Mouse (Mus musculus): ENCODE data around the gene 4933405L10Rik.

DNA sequence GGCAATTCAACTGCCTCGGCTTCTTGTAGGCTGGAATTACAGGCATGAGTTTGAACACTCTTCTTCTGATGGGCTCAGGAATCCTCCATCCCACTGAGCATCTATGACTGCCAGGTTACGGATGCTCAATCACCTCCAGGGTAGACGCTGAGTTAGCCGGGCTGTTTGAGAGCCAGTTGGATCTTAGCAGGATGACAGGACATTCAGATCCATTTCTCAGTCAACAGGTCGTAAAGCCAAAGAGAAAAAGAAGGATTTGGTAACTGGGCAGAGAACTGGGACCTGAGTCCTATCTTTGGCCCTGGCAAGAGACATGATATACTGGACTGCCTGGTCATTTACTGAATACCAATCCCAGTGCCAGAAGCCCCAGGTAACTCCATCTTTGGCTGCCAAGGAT is 31.8 kb downstream of the 4933405L10Rik start:
- TF ChIP-seq POLR2A (IDR thresholded peaks at IDR 0.05; ENCODE audit: control insufficient read depth, extremely low read depth, insufficient read depth, low read length, poor library complexity) (no peak), CTCF (IDR thresholded peaks at IDR 0.05; ENCODE audit: borderline replicate concordance, control insufficient read depth, extremely low read depth, insufficient read depth, low read length, poor library complexity) (no peak)

Data from thymus, adult 2 months (tissue).